Mouse (Mus musculus) myocyte (in vitro differentiated cells): ENCODE results near the gene Ugt1a2.

Experiments used
- CEBPB ChIP-seq: IDR thresholded peaks from 2 replicates; pipeline ENCODE4 v1.6.1; 2011; ENCODE audit warnings: mild to moderate bottlenecking, moderate library complexity; ENCODE audit not compliant: poor library complexity, insufficient read depth, severe bottlenecking
- E2F4 ChIP-seq: IDR thresholded peaks from one replicate; pipeline ENCODE4 v1.6.1; 2011; ENCODE audit warnings: mild to moderate bottlenecking, control low read depth, moderate library complexity; ENCODE audit not compliant: insufficient read depth
- MAX ChIP-seq: IDR thresholded peaks from one replicate; pipeline ENCODE4 v1.6.1; 2011; ENCODE audit warnings: low read depth, mild to moderate bottlenecking, control low read depth
- MYOD1 ChIP-seq, 3 experiments: IDR thresholded peaks; one replicate each; pipeline ENCODE4 v1.6.1; 2011; ENCODE audit warnings: control low read depth in 2 of 3, low read depth in 2 of 3, mild to moderate bottlenecking in 2 of 3, moderate library complexity in 1 of 3; ENCODE audit not compliant: insufficient read length in 2 of 3, control insufficient read depth in 1 of 3
- MYOG ChIP-seq, 3 experiments: IDR thresholded peaks; one replicate each; pipeline ENCODE4 v1.6.1; 2011; ENCODE audit warnings: control low read depth in 2 of 3, low read depth in 2 of 3, mild to moderate bottlenecking in 2 of 3; ENCODE audit not compliant: insufficient read length in 2 of 3, control insufficient read depth in 1 of 3, insufficient read depth in 1 of 3
- POLR2A ChIP-seq: IDR thresholded peaks from one replicate; pipeline ENCODE4 v1.6.1; 2011; ENCODE audit warnings: low read depth, mild to moderate bottlenecking, control low read depth, moderate library complexity; ENCODE audit not compliant: insufficient read length
- REST ChIP-seq: IDR thresholded peaks from one replicate; pipeline ENCODE4 v1.6.1; 2011; ENCODE audit warnings: mild to moderate bottlenecking, control low read depth, moderate library complexity; ENCODE audit not compliant: insufficient read depth, insufficient read length
- TCF12 ChIP-seq: IDR thresholded peaks from one replicate; pipeline ENCODE4 v1.6.1; 2011; ENCODE audit warnings: mild to moderate bottlenecking, control low read depth; ENCODE audit not compliant: poor library complexity, insufficient read depth, severe bottlenecking
- USF1 ChIP-seq: IDR thresholded peaks from one replicate; pipeline ENCODE4 v1.6.1; 2011; ENCODE audit warnings: low read depth, mild to moderate bottlenecking, control low read depth, moderate library complexity

DNA sequence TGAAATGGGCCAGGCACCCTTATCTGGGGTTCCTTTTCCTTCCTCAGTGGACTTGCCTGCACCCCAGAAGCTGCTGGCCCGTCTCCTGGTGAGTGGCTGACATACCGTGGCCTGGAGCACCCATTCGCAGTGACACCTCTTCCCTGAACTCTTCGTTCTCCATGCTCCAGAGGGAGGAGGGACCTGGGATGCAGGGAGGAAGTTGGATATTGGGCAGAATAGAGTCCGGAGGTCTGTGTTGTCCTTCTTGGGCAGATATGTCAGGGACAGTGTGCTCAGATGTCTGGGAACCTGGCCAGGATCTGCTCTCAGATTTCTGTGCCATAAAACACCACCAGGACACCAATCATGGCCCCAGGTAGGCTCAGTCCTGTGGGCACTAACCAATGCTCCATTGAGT lies 39.7 kb downstream of the Ugt1a2 start:
- TF ChIP-seq POLR2A (no peak), MYOD1 (IDR thresholded peaks at IDR 0.05; ENCODE audit: control insufficient read depth in 1 of 3, insufficient read length in 2 of 3, low read depth in 2 of 3) (no peak), MAX (no peak), MYOG (IDR thresholded peaks at IDR 0.05; ENCODE audit: control insufficient read depth in 1 of 3, insufficient read depth in 1 of 3, insufficient read length in 2 of 3, low read depth in 2 of 3) (no peak), REST (no peak), TCF12 (no peak), USF1 (no peak), E2F4 (no peak), CEBPB (no peak)
